In the genomic region with DNA sequence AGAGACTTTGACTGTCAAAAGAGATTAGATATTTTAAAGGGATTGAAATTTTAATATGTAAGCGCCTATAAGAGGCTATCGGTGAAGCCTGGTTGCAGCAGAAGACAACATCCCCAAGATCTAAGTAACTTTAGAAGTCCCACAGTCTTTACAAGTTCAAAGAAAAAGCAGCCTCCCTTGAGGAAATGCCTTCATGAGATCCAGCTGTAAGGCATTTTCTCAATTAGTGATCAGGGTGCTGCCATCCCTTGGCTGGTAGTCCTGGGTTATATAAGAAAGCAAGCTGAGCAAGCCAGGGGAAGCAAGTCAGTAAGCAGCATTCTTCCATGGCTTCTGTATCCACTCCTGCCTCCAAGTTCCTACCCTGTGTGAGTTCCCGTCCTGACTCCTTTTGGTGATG, we compare ENCODE assay signal across 8 mouse cellular contexts. TPM values are rescaled to one million over a fixed set of nuclear protein-coding genes. Genes with fewer than 3 reads are reported as not detected.
DNase-seq lines count a peak whose midpoint lies in the region; ATAC-seq and TF ChIP-seq lines count a peak whose summit lies in the region.
"Not testable (repeated sequence)": the region's sequence is repeated elsewhere in the genome, so short reads cannot be mapped to it uniquely, and the experiment has no call there.

A gene (plus strand): TSS at position 301 of the 400 bp plus-strand sequence.

- H3K27ac ChIP-seq in forebrain, embryonic 16.5 days (ENCODE audit: low read length); heart, embryonic 12.5 days (ENCODE audit: poor library complexity, severe bottlenecking); hindbrain, postnatal 0 days; liver, embryonic 15.5 days (replicated peaks); midbrain, postnatal 0 days (ENCODE audit: low read depth, low read length): not testable (repeated sequence)

- H3K27me3 ChIP-seq in C2C12 (ENCODE audit: control insufficient read depth, insufficient read depth, insufficient read length); forebrain, embryonic 16.5 days (replicated peaks; ENCODE audit: control insufficient read depth, insufficient read depth, low read length); heart, embryonic 12.5 days (replicated peaks); hindbrain, postnatal 0 days (ENCODE audit: insufficient read depth, low read length); liver, embryonic 15.5 days; midbrain, postnatal 0 days (ENCODE audit: insufficient read depth, low read length): not testable (repeated sequence)

- H3K36me3 ChIP-seq in C2C12 (ENCODE audit: control insufficient read depth, insufficient read depth); forebrain, embryonic 16.5 days (ENCODE audit: control insufficient read depth, insufficient read depth); heart, embryonic 12.5 days; hindbrain, postnatal 0 days (ENCODE audit: insufficient read depth, low read length); liver, embryonic 15.5 days (replicated peaks); midbrain, postnatal 0 days (ENCODE audit: insufficient read depth, low read length): not testable (repeated sequence)

- not testable (repeated sequence) for H3ac ChIP-seq in C2C12 (ENCODE audit: control insufficient read depth, insufficient read length, low read depth)

- not testable (repeated sequence) for H3K4me3 ChIP-seq in C2C12 (ENCODE audit: insufficient read depth, poor library complexity, severe bottlenecking); forebrain, embryonic 16.5 days (replicated peaks; ENCODE audit: low read length); heart, embryonic 12.5 days; hindbrain, postnatal 0 days (ENCODE audit: low read length); liver, embryonic 15.5 days (replicated peaks); midbrain, postnatal 0 days (ENCODE audit: low read depth, low read length)

- H3K79me3 ChIP-seq in C2C12 (ENCODE audit: low read depth), result not testable (repeated sequence)

- not testable (repeated sequence) for ATAC-seq in forebrain, embryonic 16.5 days; heart, embryonic 12.5 days (ENCODE audit: insufficient number of reproducible peaks, low FRiP score); hindbrain, postnatal 0 days; liver, embryonic 15.5 days (ENCODE audit: insufficient read depth); midbrain, postnatal 0 days (ENCODE audit: low FRiP score)

- not testable (repeated sequence) for H3K9me3 ChIP-seq in forebrain, embryonic 16.5 days (ENCODE audit: control insufficient read depth, low read length); heart, embryonic 12.5 days (replicated peaks); hindbrain, postnatal 0 days (ENCODE audit: low read length); liver, embryonic 15.5 days (replicated peaks); midbrain, postnatal 0 days (ENCODE audit: low read length)

- 88% methylated on average over 3 of the region's 3 CpGs for WGBS in forebrain, embryonic 16.5 days
- WGBS in heart, embryonic 12.5 days, result 76% methylated on average over 3 of the region's 3 CpGs
- WGBS in hindbrain, postnatal 0 days, result 83% methylated on average over 3 of the region's 3 CpGs
- WGBS in liver, embryonic 15.5 days (ENCODE audit: insufficient replicate concordance), result 61% methylated on average over 3 of the region's 3 CpGs
- 72% methylated on average over 3 of the region's 3 CpGs for WGBS in midbrain, postnatal 0 days

- TF ChIP-seq CTCF in C2C12 (IDR thresholded peaks at IDR 0.05; ENCODE audit: control insufficient read depth, insufficient read depth, insufficient read length); brain, embryonic 14.5 days (IDR thresholded peaks at IDR 0.05; ENCODE audit: borderline replicate concordance, extremely low read depth, insufficient read depth, insufficient read length); hindbrain, postnatal 0 days (IDR thresholded peaks at IDR 0.05; ENCODE audit: low read depth); midbrain, postnatal 0 days (IDR thresholded peaks at IDR 0.05): not testable (repeated sequence)

- not testable (repeated sequence) for H3K4me2 ChIP-seq in forebrain, embryonic 16.5 days (ENCODE audit: low read length); heart, embryonic 12.5 days; hindbrain, postnatal 0 days (ENCODE audit: low read depth, low read length); liver, embryonic 15.5 days; midbrain, postnatal 0 days (ENCODE audit: low read depth, low read length, poor library complexity, severe bottlenecking)

- not testable (repeated sequence) for H3K4me1 ChIP-seq in forebrain, embryonic 16.5 days (replicated peaks; ENCODE audit: control insufficient read depth, insufficient read depth, low read length); heart, embryonic 12.5 days (replicated peaks); hindbrain, postnatal 0 days (ENCODE audit: insufficient read depth, low read length); midbrain, postnatal 0 days (ENCODE audit: insufficient read depth, low read length)
- H3K4me1 ChIP-seq in liver, embryonic 15.5 days (replicated peaks), result peaks cover 17% of the 10 kb centered on the region

- DNase-seq in brain, embryonic 14.5 days (ENCODE audit: low read depth); hindbrain, postnatal 0 days (ENCODE audit: low spot score); left cerebral cortex, adult 18-20 months (ENCODE audit: low spot score in 2 of 2); midbrain, postnatal 0 days (ENCODE audit: low spot score): not testable (repeated sequence)

- not testable (repeated sequence) for TF ChIP-seq POLR2A in brain, embryonic 14.5 days (IDR thresholded peaks at IDR 0.05; ENCODE audit: borderline replicate concordance, extremely low read depth, insufficient read depth, insufficient read length, poor library complexity, severe bottlenecking)

- not testable (repeated sequence) for H3K9ac ChIP-seq in forebrain, embryonic 16.5 days (replicated peaks; ENCODE audit: low read depth, low read length); heart, embryonic 12.5 days; hindbrain, postnatal 0 days (replicated peaks; ENCODE audit: low read length); liver, embryonic 15.5 days; midbrain, postnatal 0 days (replicated peaks; ENCODE audit: low read length, poor library complexity, severe bottlenecking)

- not testable (repeated sequence) for H3K79me2 ChIP-seq in C2C12 (ENCODE audit: control insufficient read depth, insufficient read depth)

RNA-seq across cellular contexts. Expression of the gene that starts here (rescaled TPM):
- 14.2 TPM for polyA plus RNA-seq in C2C12 (2012; fragmentation: generic; extraction: Trizol)
- 51.8 and 63.2 TPM in 2 replicates for polyA plus RNA-seq in brain, embryonic 14.5 days (2012; rRNA removed)
- polyA plus RNA-seq in forebrain, embryonic 16.5 days (2015; fragmentation: Nextera tagmentation; extraction: Ambion mirVana), result 60.3 and 72.0 TPM in 2 replicates
- polyA plus RNA-seq in heart, embryonic 12.5 days (2016; fragmentation: Nextera tagmentation; extraction: Ambion mirVana), result 38.2 and 38.3 TPM in 2 replicates
- 25.3 and 28.4 TPM in 2 replicates for total RNA-seq in hindbrain, postnatal 0 days (2014; rRNA removed)
- 39.4 and 40.2 TPM in 2 replicates for polyA plus RNA-seq in hindbrain, postnatal 0 days (2015; fragmentation: Nextera tagmentation; extraction: Ambion mirVana)
- total RNA-seq in left cerebral cortex, adult 18-20 months (2021), result 10 to 100 TPM; 56.2 to 56.7 TPM
- 11.3 and 13.4 TPM in 2 replicates for polyA plus RNA-seq in liver, embryonic 15.5 days (2015; fragmentation: Nextera tagmentation; extraction: Ambion mirVana)
- 31.4 and 40.1 TPM in 2 replicates for total RNA-seq in midbrain, postnatal 0 days (2014; rRNA removed)
- polyA plus RNA-seq in midbrain, postnatal 0 days (2015; fragmentation: Nextera tagmentation; extraction: Ambion mirVana), result 40.4 and 41.6 TPM in 2 replicates
